Mouse (Mus musculus) hindbrain, embryonic 15.5 days (tissue): ENCODE measurements at regions not wholly inside any gene's neighbourhood (a gene's known extent, or its start where the extent isn't known, plus 50 kb on each side); places are given as distances from the start of the nearest gene placed in this dataset.
"Not testable (repeated sequence)": the region's sequence is repeated elsewhere in the genome, so short reads cannot be mapped to it uniquely, and the experiment has no call there.

Experiments
- ATAC-seq: fragments of 200-750 bp; cut with Nextera tagmentation; 2 replicates; pipeline ENCODE4 v1.8.0; 2017; ENCODE audit warnings: low read depth, moderate number of reproducible peaks, moderate TSS enrichment; ENCODE audit not compliant: low FRiP score
- H3K27ac ChIP-seq: fragments of 300-500 bp; sonication (generic); replicated peaks from 2 replicates; pipeline ENCODE4 v1.5.1; 2015; ENCODE audit warnings: mild to moderate bottlenecking, inconsistent platforms
- H3K27me3 ChIP-seq: fragments of 300-500 bp; sonication (generic); 2 replicates; pipeline ENCODE4 v1.6.1; 2015; ENCODE audit warnings: control low read depth, inconsistent platforms
- H3K36me3 ChIP-seq: fragments of 300-500 bp; sonication (generic); 2 replicates; pipeline ENCODE4 v1.6.1; 2015; ENCODE audit warnings: control low read depth, inconsistent platforms
- H3K4me1 ChIP-seq: fragments of 300-500 bp; sonication (generic); replicated peaks from 2 replicates; pipeline ENCODE4 v1.6.1; 2015; ENCODE audit warnings: control low read depth, inconsistent platforms
- H3K4me2 ChIP-seq: fragments of 300-500 bp; sonication (generic); 2 replicates; pipeline ENCODE4 v1.6.1; 2015; ENCODE audit warnings: moderate library complexity, mild to moderate bottlenecking, inconsistent platforms
- H3K4me3 ChIP-seq: fragments of 300-500 bp; sonication (generic); 2 replicates; pipeline ENCODE4 v1.5.1; 2015; ENCODE audit warnings: mild to moderate bottlenecking, inconsistent platforms
- H3K9ac ChIP-seq: fragments of 300-500 bp; sonication (generic); 2 replicates; pipeline ENCODE4 v1.6.1; 2015; ENCODE audit warnings: inconsistent platforms
- H3K9me3 ChIP-seq: fragments of 300-500 bp; sonication (generic); 2 replicates; pipeline ENCODE4 v1.6.1; 2016; ENCODE audit warnings: control low read depth, inconsistent platforms
- WGBS: fragments of 180-500 bp; shearing (Covaris S2); methylation state at CpG from one replicate; pipeline ENCODE4 v1.1.7; 2015; 5-methylcytosine and 5-hydroxymethylcytosine counted together

DNA sequence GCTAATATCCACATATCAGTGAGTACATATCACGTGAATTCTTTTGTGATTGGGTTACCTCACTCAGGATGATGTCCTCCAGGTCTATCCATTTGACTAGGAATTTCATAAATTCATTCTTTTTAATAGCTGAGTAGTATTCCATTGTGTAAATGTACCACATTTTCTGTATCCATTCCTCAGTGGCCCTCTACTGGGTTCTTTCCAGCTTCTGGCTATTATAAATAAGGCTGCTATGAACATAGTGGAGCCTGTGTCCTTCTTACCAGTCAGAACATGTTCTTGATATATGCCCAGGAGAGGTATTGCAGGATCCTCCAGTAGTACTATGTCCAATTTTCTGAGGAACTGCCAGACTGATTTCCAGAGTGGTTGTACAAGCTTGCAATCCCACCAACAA, 884.0 kb upstream of the Lrrc4c start:
- not testable (repeated sequence) for H3K9me3 ChIP-seq, H3K27me3 ChIP-seq, H3K4me3 ChIP-seq, ATAC-seq, H3K4me2 ChIP-seq, H3K9ac ChIP-seq, H3K4me1 ChIP-seq, H3K36me3 ChIP-seq, H3K27ac ChIP-seq
- 71% methylated on average over 1 of the region's 1 CpGs for WGBS

- H3K27ac ChIP-seq, result no peak overlapping the region
- H3K9ac ChIP-seq, result no peak overlapping the region
- H3K4me3 ChIP-seq, result no peak overlapping the region
- no peaks in the 10 kb centered on the region for H3K36me3 ChIP-seq
- no peaks in the 10 kb centered on the region for H3K27me3 ChIP-seq
- no peak for ATAC-seq
- no peaks in the 10 kb centered on the region for H3K4me1 ChIP-seq
- no peaks in the 10 kb centered on the region for H3K9me3 ChIP-seq
- no peak overlapping the region for H3K4me2 ChIP-seq
Measured at GRCm38 (mm10) chr2:95440957-95441356, 877.0 kb upstream of the Lrrc4c start.

- H3K9ac ChIP-seq, result no peak overlapping the region
- ATAC-seq, result no peak
- no peaks in the 10 kb centered on the region for H3K4me1 ChIP-seq
- no peak overlapping the region for H3K4me3 ChIP-seq
- 39% methylated on average over 2 of the region's 2 CpGs for WGBS
- no peak overlapping the region for H3K4me2 ChIP-seq
- no peaks in the 10 kb centered on the region for H3K36me3 ChIP-seq
- H3K9me3 ChIP-seq, result no peaks in the 10 kb centered on the region
- H3K27ac ChIP-seq, result no peak overlapping the region
- H3K27me3 ChIP-seq, result no peaks in the 10 kb centered on the region
Measured at GRCm38 (mm10) chr2:95443245-95443799, 874.6 kb upstream of the Lrrc4c start.

GRCm38 (mm10) chr2:95448897-95449296, 869.1 kb upstream of the Lrrc4c start:
- ATAC-seq, result 0 out of 2 replicates have a peak, but pooled peaks have one; percentile 54

DNA sequence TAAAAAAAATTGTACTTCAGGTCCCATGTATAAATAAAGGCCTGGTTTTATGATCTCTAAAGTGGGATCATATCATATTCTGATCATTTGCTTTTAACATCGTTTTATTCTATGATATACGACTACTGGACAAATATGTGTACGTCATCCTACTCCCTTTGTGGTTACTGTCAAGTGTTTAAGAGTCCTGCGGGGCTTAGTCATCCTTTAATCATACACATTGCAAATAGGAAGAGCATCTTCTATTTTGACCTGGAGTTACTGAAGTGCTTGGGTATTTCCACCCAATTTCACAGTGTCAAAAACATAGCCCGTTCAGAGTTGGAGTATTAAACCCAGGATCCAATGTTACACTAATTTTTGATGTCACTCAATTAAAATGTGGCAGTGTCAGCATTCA, 838.1 kb upstream of the Lrrc4c start:
- Histone ChIP-seq H3K9me3 (no peaks in the 10 kb centered on the region), H3K4me1 (no peaks in the 10 kb centered on the region), H3K27me3 (no peaks in the 10 kb centered on the region), H3K27ac (no peak overlapping the region), H3K4me3 (no peak overlapping the region), H3K36me3 (no peaks in the 10 kb centered on the region), H3K4me2 (no peak overlapping the region), H3K9ac (no peak overlapping the region)
- no peak for ATAC-seq
- 86% methylated on average over 5 of the region's 5 CpGs for WGBS

More at GRCm38 (mm10) chr2:95448897-95449296, 869.1 kb upstream of the Lrrc4c start:
- H3K27ac ChIP-seq, result no peak overlapping the region
- H3K27me3 ChIP-seq, result no peaks in the 10 kb centered on the region
- no peak overlapping the region for H3K4me3 ChIP-seq
- H3K4me2 ChIP-seq, result no peak overlapping the region
- H3K9me3 ChIP-seq, result no peaks in the 10 kb centered on the region
- H3K9ac ChIP-seq, result no peak overlapping the region
- H3K36me3 ChIP-seq, result no peaks in the 10 kb centered on the region
- 0 out of 2 replicates have a peak, but pooled peaks cover 6% of the 10 kb centered on the region for H3K4me1 ChIP-seq
- 3% methylated on average over 1 of the region's 1 CpGs for WGBS

DNA sequence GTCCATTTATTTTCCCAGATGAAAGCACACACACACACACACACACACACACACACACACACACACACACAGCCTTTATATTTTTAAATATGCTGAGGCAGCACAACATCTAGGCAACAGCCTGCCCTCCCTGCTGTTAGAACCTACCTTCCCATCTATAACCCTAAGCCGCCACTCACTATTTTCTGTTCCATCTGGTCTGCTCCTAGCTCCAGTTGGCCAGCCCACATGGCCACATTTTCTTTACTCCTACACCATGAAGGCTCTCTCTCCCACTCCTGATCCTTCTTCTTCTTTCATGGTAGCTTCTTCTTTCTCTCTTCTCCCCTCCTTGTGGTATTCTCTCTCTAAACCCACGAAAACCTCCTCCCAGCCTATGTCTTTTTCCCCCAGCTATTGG, 834.6 kb upstream of the Lrrc4c start:
- H3K9ac ChIP-seq, result no peak overlapping the region
- no peaks in the 10 kb centered on the region for H3K4me1 ChIP-seq
- H3K4me2 ChIP-seq, result no peak overlapping the region
- no peaks in the 10 kb centered on the region for H3K27me3 ChIP-seq
- H3K9me3 ChIP-seq, result no peaks in the 10 kb centered on the region
- WGBS, result 85% methylated on average over 2 of the region's 2 CpGs
- no peak for ATAC-seq
- no peak overlapping the region for H3K4me3 ChIP-seq
- no peak overlapping the region for H3K27ac ChIP-seq
- no peaks in the 10 kb centered on the region for H3K36me3 ChIP-seq

DNA sequence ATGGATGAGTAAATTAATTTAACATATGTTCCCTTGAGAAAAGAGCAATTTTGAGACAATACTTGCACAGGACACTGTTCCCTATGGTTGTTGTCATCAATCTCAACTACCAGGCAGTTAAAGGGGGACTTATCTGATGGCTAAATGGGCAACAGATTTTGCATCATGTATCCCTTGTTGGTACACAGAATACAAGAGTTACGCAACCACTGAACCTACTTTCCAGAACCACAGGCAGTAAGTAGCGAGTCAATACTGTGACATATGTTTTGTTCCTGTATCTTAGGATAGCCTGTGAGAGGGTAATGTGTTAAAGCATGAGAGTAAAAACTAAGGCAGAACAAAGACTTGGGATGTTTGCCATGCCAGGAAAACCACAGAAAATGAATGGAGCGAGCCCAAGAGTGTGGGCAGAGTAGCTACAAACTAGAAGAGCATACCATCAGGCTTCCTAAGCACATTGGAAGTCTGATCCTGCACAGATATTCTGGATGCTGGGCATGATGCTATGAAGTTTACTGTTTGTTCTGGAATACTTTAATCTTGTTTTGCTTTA, 830.3 kb upstream of the Lrrc4c start:
- no peak overlapping the region for H3K4me2 ChIP-seq
- H3K36me3 ChIP-seq, result no peaks in the 10 kb centered on the region
- H3K4me3 ChIP-seq, result no peak overlapping the region
- no peaks in the 10 kb centered on the region for H3K4me1 ChIP-seq
- WGBS, result 94% methylated on average over 3 of the region's 3 CpGs
- no peak overlapping the region for H3K9ac ChIP-seq
- no peaks in the 10 kb centered on the region for H3K9me3 ChIP-seq
- H3K27me3 ChIP-seq, result no peaks in the 10 kb centered on the region
- ATAC-seq, result no peak
- no peak overlapping the region for H3K27ac ChIP-seq

DNA sequence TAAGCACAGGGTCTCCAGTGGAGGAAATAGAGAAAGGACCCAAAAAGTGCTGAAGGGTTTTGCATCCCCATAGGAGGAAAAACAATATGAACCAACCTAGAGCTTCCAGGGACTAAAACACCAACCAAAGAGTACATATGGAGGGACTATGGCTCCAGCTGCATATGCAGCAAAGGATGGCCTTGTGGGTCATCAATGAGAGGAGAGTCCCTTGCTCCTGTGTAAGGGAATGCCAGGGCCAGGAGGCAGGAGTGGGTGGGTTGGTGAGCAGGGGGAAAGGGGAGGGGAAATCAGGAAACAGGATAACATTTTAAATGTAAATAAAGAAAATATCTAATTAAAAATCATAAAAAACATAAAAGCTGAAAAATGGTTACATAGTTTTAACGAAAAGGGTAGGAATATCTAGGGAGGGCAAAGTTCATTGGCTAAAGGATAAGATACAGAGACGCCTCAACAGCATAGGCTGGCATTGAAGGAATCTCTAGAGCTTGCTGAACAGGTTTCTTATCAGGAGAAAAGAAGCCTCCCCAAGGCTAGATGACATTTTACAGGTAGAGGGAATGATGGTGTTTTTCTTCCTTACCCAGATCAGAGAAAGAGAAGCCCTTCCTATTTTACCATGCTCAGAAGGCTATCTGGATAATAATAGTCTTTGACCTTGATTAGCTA, 823.8 kb upstream of the Lrrc4c start:
- Histone ChIP-seq H3K4me1 (no peaks in the 10 kb centered on the region), H3K27ac (no peak overlapping the region), H3K9ac (no peak overlapping the region), H3K36me3 (no peaks in the 10 kb centered on the region), H3K27me3 (no peaks in the 10 kb centered on the region), H3K9me3 (no peaks in the 10 kb centered on the region), H3K4me2 (no peak overlapping the region), H3K4me3 (no peak overlapping the region)
- no peak for ATAC-seq
- WGBS, result 89% methylated on average over 2 of the region's 2 CpGs

GRCm38 (mm10) chr2:95494698-95495088, 823.3 kb upstream of the Lrrc4c start:
- 48% methylated on average over 4 of the region's 4 CpGs for WGBS

DNA sequence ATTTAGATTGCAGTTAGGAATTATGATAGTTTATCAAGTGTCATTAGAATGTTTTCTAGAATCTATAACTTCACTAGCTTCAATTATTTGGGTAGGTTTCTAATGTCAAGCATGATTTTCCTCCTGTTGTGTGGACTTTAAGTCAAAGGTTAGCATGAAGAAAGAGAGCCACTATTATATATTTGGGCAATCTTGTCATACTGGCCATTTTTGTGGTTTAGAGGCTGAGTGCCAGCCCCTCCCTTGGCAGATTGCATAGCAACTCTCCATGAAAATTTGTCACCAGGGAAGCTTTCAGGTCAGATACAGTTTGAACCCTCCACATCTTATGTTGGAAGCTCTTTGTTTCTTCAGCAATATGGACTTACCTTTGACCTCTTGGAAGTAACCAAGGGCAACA, 806.7 kb upstream of the Lrrc4c start:
- no peak overlapping the region for H3K4me2 ChIP-seq
- H3K36me3 ChIP-seq, result no peaks in the 10 kb centered on the region
- ATAC-seq, result no peak
- H3K9me3 ChIP-seq, result no peaks in the 10 kb centered on the region
- no peaks in the 10 kb centered on the region for H3K4me1 ChIP-seq
- H3K27me3 ChIP-seq, result no peaks in the 10 kb centered on the region
- no peak overlapping the region for H3K4me3 ChIP-seq
- no peak overlapping the region for H3K27ac ChIP-seq
- H3K9ac ChIP-seq, result no peak overlapping the region

More at GRCm38 (mm10) chr2:95494698-95495088, 823.3 kb upstream of the Lrrc4c start:
- Histone ChIP-seq H3K4me2 (no peak overlapping the region), H3K27ac (no peak overlapping the region), H3K9ac (no peak overlapping the region), H3K36me3 (no peaks in the 10 kb centered on the region), H3K9me3 (no peaks in the 10 kb centered on the region), H3K27me3 (no peaks in the 10 kb centered on the region), H3K4me1 (no peaks in the 10 kb centered on the region), H3K4me3 (no peak overlapping the region)
- no peak for ATAC-seq

DNA sequence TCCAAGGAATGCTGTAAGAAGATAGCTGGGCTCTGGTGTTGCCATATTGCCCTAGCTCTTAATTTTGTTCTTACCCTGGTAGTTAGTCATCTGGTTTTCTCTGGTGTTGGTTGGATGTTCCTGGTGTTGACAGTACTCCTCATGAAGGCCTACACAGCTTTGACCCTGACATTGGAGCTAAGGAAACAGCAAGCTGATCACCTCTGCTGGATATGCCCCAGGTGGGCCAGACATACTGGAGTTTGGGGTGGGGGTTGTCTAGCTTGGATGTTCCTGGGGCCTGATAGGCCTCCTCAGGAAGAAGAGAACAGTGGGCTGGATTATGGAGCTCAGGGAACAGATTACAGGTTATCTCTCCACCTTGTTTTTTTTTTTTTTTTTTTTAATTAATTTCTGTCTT, 796.3 kb upstream of the Lrrc4c start:
- no peak overlapping the region for H3K4me3 ChIP-seq
- H3K9me3 ChIP-seq, result no peaks in the 10 kb centered on the region
- no peaks in the 10 kb centered on the region for H3K27me3 ChIP-seq
- ATAC-seq, result no peak
- H3K4me2 ChIP-seq, result no peak overlapping the region
- H3K27ac ChIP-seq, result no peak overlapping the region
- H3K9ac ChIP-seq, result no peak overlapping the region
- H3K36me3 ChIP-seq, result no peaks in the 10 kb centered on the region
- H3K4me1 ChIP-seq, result no peaks in the 10 kb centered on the region

- no peaks in the 10 kb centered on the region for H3K4me1 ChIP-seq
Measured at GRCm38 (mm10) chr2:95524590-95525266, 793.2 kb upstream of the Lrrc4c start.

More at GRCm38 (mm10) chr2:95524590-95525266, 793.2 kb upstream of the Lrrc4c start:
- no peak for ATAC-seq
- 43% methylated on average over 4 of the region's 4 CpGs for WGBS
- no peaks in the 10 kb centered on the region for H3K9me3 ChIP-seq
- no peaks in the 10 kb centered on the region for H3K27me3 ChIP-seq
- H3K4me2 ChIP-seq, result no peak overlapping the region
- no peaks in the 10 kb centered on the region for H3K36me3 ChIP-seq
- no peak overlapping the region for H3K4me3 ChIP-seq
- H3K27ac ChIP-seq, result no peak overlapping the region
- H3K9ac ChIP-seq, result no peak overlapping the region
